Mouse (Mus musculus) frontal cortex, postnatal 14 days (tissue): ENCODE data around the gene Hivep3.

Experiments
- DNase-seq, 2 experiments: peaks; one replicate each; pipeline ENCODE4 v3.0.0; 2022; ENCODE audit warnings: low spot score in 2 of 2

Gene Hivep3

DNA sequence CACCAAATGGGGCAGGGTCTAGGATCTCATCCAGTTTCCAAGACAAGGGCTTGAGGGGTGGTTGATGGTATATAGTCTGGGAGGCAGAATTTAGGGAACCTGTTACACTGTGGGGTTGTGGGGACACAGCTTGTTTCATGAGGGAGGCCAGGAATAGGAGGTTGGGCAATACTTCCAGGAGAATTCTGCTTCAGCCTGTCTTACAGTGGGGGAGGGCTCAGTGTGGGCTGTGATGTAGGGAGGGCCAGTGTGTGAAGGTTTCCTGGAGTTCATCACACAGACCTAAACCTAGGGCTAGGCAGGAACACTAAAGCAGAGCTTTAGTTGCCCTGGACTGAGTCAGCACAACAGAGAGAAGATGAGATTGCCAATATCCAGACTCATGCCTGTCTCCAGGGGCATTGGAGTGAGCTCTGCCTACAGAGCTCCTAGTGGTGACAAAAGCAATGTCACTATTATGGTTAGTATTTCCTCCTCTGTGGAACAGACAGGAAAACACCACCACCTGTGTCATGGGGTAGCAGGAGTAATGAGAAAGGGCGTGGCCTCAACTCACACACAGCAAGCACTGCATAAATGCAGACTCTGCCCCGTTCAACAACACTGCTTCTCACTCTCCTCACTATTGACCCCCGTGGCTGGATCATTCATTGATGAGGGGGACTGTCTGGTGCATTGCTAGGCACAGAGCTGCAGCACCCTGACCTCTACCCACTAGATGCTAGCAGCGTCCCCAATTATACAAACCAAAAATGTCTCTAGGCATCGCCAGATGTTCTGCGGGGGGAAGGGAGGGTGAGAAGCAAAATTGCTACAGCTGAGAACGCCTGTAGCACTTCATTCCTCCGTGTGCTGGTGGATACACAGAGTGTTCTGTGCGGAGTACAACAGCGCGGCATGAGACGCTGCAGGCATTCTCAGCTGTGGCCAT lies 213.9 kb downstream of the Hivep3 start:
- DNase-seq: no peak

DNA sequence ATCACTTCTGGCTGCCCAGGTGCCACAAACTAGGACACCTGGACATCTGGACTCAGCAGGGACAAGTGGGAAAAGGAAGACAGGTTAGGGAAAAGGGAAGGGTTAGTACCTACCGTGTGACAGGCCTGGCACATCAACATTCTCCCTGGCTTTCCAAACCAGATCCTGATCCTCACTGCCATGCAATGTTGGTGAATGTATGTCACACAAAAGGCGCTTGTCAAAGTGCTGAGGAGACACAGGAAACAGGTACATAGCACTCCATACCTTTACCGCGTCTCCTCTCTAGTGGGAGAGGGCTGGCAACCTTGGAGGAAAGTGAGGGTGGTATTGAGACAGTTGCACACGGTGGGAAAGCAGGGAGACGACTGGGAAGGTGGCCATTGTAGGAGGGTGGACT lies 214.8 kb downstream of the Hivep3 start:
- no peak for DNase-seq

DNA sequence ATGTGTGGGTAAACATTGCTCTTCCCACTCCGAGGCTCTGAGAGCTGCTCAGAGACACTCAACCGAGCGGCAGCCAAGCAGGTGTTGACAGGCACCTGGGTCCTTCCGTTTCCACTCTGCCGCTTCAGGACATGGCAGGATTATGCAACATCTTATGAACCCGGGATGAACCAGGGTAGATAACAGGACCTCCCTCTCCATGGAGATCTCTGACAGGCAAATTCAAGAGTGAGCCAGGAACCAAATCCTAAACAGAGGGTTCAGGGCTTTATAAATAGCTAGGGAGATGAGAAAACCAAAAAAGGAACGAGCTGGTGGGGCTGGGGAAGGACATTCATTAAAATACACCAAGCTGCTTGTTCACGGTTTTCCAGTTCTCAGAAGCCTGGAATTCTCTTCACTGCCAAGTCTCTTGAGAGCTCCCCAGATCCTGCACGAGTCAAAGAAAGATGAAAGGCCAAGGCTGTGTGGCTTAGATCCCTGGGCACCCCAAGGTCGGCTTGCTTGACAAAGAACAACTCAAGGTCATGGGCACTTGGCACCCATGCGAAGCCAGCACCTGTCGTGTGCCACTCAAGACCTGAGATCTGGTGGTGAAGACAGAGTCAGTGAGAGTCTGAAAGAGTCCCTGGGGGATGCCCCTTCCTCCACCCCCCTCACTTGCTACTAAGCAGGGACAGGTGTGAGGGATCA lies 215.5 kb downstream of the Hivep3 start:
- no peak for DNase-seq

DNA sequence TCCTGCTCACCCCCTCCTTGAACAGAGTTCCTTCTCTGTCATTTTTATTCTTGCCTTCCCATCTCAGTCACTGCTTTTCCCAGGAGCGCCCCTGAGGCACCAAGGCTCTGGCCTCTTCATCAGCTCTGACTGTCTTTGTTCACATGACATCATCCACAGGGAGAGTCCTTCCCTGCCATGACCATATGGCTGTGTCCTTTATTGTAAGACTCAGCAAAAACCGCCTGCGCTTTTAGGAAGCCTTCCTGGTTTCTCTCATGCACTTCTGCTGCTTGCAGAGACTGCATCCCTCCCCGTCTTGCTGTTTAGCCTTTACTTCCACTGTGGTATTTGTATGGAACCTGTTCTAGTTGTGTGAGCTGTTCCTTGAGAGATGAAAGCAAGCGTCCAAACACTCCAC lies 216.6 kb downstream of the Hivep3 start:
- DNase-seq: no peak

DNA sequence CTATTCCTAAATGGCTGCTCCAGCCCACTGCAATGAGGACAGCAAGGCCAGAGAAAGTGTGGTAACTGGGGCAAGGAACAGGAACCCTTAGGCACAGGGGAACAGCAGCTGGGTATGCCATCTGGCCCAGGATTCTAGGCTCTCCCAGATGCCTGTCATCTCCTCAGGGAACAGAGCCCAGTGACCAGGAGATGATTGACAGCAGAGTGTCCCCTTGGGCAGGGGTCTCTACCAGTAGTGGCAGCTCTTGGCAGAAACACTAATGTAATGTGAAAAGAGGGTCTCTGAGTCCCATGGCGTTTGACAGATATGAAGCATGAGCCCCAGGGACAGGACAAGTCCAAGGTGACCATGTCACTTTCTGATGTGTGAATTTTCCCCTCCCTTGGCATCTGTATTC lies 217.5 kb downstream of the Hivep3 start:
- no peak for DNase-seq

DNA sequence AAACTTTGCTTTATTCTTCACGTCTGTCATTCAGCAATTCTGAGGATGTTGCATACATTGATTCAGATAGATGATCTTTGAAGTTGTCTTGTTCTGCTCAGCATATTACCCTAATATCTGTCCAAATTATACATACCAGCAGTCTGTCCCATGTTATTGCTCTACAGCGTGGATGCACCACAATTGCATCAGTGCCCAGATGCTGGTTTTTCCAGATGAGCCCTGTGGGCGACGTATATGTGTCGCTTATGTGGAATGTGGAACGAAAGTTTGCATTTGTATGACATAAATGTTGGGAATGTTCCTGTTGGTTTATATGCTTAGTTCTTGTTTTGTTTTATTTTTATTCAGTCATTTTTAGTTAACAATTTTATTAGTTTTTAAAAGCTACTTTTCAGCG lies 221.4 kb downstream of the Hivep3 start:
- DNase-seq: no peak

DNA sequence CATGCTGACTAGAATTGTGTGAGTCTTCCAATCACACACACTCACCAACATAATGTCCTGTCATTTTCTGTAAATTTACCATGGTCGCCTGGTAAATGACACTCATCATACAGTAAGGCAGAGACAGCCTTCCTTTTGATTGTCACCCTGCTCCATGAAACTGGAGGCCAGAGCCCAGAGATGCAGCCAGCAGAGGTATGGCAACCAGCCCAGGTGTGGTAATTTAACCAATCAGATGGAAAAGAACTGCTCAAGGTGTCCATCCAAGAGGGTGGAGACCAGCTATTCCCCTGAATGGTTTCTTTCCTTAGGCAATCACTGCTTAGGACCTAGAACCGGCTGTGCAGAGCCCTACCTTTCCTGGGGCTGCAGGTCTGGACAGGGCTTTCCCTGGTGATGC lies 224.4 kb downstream of the Hivep3 start:
- DNase-seq: no peak

DNA sequence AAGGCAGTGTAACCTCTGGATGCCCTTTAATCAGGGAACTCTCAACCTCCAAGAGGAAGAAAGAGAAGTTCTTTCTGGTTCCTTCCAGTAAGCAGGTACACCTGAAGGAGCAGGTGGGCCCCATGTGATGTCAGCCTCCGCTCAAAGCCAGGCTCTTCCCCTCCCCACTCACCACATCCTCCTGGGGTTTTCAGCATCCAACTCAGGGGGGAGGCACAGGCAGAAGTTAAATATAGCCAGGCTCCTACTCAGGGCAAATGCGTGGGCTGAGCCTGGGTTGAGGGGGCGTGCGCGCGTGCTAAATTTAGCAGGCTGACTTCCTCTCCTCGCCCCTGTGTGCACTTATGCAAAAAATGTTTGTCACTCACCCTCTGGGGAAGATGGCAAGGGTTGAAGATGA lies 225.7 kb downstream of the Hivep3 start:
- DNase-seq: no peak

DNA sequence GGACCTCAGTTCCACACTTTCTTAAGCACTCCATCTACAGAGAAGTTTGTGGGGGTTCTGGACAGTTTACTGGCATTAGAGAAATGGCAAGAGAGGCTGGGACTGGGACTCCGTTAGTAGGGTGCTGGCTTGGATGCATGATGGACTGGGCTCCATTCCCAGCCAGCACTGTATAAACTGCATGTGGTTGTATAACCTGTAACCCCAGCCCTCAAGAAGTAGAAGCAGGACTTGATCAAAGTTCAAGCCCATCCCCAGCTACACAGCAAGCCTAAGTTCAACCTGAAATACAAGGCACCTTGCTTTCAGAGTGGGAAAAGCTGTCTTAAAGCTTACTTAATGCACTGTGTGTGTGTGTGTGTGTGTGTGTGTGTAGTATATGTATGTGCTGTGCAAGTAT lies 226.3 kb downstream of the Hivep3 start:
- no peak for DNase-seq

DNA sequence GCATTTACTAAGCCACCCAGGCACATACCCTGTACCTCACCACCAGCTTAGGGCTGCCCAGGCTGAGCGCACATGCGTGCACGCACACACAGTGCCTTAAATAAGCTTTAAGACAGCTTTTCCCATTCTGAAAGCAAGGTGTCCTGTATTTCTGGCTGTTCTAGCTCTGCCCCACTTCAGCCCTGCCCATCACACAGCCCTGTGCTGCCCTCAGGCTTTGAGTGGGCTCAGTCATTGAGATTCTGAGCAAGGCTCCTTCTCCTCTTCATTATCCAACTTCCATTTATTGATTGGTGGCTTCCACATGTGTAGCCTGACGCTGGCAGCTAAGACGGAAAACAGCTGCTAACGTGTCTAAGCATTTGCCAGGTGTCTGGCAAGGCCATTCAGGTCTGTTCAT lies 226.9 kb downstream of the Hivep3 start:
- DNase-seq: no peak

DNA sequence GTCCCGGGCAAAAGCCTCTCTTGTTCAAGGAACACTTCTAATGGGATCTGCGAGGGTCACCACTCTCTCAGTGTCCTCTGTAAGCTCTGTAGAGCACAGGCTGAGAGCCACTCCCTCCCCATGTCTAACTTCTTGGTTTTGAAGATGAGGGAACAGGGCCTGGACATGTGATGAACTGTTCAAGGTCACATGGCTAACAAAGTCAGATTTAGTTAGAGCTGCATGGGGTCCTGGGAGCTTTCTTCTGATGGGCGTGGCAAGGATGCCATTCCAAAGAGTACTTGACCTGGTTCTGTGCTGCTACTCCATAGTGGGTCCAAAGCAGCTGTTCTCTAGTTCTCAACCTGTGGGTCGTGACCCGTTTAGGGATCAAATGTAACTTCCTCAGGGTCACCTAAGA lies 227.6 kb downstream of the Hivep3 start:
- no peak for DNase-seq

DNA sequence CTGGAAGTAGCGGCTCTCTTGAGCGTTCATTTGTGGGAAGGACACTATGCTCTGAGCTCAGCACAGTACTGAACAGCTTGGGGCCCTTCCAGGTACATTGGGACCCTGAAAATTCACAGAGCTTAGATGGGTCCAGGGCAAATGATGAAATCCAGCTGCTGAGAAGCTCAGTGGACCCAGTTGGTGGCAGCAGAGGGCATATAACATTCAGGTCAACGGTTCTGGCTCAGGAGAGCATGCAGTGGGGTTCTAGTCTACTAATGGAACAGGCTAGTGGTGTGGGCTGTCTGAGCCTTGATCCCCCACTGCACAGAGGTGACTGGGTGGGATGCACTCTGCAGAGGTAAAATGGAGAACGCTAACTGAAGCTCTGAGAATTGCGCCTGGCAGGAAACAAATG lies 228.5 kb downstream of the Hivep3 start:
- no peak for DNase-seq

DNA sequence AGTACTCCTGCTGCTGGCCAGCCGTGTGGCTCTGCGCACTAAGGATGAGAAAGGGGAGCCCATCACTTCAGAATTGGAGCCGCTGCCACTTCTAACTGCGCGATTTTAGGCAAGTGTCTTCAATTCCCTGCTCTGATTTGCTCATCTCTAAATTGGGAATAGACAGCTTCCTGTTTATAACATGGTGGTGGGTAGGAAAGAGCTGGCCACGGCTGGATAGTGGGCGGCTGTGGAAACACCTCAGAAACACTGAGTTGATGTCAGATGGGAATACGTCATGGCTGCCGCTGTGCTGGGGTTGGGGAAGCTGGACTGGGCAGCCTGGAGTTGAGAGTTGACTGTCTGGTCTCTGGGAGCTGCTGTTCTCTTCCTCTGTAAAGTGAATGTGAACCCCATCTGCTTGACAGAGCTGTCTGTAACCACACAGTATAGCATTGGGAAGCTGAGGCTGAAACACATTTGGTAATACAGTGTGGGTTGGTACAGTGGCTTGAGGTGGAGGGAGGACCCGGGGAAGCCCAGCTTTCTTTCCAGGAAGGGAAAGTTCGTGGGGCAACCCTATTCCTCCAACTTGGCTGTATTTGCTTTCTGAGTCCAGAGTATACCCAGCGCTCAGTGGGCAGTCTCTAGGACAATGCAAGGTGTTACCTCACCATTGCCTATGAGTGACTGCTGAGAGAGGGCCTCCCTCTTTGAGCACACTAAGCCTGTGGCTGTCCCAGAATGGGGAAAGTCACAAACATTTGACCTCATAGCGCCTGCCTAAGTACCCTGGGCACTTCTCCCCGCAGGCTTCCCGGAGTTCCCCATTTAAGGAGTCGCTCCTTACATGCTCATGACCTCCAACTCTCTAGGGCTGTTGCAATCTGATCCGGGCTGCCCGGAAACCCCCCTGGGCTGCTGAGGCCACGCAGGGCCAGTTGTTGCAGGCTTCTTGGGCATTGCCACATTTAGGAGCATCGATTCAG lies 232.8 kb downstream of the Hivep3 start:
- peak in 1 of 2 experiments; percentile 69 for DNase-seq

DNA sequence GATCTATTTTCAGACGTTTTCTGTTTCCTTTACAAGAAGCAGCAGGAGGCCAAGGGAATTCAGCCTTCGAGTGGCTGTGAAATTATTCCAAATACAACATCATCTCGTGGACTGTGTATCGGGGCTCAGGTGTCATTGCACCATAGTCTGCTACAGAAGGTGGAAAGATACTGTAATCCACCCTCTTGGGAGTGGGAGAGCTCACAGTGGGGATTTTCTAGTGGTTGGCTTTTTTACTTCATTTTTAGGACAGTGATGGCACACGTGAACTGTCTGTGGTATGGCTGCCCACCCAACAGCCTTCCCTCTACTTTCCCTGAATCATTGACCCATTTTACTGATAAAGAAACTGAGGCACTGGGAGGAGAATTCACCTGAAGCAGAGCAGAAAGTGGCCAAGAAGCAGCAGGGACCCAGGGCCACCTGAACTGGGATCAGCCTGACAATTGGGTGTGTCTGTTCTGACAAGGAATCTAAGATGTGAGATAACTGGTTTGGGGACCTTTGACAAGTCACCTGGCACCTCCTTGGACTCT lies 233.6 kb downstream of the Hivep3 start:
- DNase-seq: no peak

DNA sequence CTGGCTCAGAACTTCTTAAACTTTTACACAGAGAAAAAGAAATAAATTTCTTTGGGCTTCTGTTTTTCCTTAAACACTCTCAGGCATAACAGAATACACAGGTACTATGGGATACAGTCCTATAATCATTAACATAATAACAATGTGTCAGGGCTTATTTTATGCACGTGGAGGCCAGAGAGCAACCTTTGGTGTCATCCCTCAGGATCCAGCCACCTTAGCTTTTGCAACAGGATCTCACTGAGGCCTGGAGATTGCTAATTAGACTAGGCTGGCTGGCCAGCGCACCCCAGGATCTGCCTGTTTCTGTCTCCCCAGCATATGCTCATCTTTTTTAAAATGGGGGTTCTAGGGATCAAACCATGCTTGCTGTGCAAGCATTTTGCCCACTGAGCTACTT lies 234.1 kb downstream of the Hivep3 start:
- DNase-seq: no peak

DNA sequence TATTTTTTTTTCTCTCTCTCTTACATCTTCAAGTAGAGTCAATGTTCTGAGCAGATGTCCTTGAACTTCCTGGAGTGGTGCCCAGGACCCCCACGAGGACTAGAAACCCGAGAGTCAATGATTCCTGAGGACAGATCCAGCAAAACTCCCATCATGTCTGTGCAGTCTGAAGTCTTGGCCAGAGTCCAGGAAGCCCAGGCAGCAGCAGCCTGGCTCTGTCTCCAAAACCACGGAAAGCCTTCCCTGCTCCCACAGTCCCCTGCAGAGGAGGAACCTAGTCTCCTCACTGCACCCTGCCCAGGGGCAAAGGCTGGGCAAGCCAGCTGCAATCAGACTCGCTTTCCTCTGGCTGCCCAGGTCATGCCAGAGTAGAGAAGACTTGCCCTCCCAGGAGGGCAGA lies 234.5 kb downstream of the Hivep3 start:
- no peak for DNase-seq

DNA sequence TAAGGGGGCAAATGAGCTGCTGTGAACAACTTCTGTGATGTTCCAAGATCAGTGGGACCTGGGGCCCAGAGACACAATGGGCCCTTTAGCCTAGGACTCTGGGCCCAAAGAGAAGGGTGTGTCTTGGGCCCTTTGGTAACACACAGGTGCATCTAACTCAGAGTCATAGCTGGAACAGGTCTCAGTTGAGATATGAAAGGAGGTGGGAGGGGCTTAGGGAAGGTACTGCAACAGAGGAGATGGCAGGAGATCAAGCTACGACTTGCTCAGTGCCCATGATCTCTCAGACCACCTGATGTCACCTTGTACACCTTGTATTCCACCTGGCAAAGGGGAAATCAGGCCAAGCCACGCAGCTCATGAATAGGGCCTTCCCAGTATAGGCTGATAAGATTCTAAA lies 235.3 kb downstream of the Hivep3 start:
- DNase-seq: no peak

DNA sequence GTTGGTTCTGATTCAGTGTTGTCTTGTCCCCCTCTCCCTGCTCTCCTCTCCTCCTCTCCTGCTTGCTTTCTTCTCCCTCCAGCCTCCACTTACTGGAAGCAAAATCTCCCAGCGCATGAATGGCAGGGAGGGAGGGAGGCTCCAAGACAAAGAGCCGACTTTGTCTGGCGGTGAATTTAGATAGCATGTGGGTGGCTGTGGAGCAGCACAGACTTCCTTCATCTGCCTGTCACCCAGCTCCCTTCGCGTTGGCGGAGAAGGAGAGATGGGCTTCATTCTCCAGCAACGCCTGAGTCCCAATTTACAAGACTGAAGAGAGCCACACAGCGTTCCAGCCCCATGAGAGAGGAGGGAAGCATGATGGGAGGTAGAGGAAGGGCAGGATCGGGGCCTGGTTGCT lies 236.6 kb downstream of the Hivep3 start:
- peak; percentile 70 to 83 for DNase-seq

DNA sequence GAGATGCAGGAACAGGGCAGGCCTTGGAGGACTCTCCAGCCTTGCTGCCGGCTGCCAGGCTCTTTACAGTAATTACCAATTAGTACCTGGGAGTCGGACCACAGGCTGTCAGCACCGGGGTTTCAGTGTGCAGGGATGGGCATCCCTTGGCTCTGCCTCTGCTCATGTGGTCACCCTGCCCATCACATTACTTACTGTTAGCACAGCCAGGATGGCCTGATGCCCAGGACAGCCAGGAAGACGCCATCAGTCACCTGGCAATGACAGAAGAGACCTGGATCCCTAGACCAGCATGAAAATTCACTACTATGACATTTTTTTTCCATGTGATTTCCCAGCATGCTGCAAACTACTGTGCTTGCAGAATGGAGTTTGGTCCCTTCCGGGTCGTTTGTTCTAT lies 238.8 kb downstream of the Hivep3 start:
- DNase-seq: no peak

DNA sequence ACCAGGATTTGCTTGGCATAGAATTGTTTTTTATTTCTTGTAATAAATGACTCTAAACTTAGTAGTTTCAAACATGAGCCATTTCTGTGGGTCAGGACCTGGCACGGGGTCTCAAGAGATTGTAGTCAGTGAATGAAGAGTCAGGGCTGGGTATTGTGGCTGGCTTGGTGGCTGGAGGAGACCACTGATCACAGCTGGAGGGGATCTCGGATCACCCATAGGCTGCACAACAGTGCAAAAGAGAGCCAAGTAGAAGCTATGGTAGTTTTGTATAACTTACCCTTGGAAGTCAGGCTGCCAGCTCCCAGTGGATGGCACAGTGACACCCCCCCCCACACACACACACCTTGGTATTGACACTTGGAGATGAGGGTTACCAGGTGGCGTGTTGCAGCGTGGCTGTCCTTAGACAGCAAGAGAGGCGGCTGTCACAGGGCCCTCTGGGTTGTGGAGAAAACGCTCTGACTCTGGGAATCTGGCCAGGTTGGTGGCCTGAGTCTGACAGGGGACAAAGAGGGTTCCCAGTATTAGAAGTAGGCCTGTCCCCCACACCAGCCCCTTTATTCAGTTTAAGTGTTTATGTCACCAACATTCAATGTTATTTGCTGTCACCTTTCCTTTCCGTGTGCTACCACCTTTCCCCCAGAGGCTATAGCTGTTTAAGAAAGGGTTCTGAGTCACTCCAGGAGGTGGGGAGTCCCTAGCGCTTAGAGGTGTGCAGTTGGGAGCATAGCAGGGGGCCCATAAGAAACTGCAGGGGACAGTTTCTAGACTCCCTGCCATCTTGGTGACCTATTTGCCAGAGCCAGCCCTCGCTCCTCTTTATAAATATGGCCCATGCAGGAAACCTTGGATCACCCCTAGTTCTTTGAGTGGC lies 240.4 kb downstream of the Hivep3 start:
- DNase-seq: no peak

DNA sequence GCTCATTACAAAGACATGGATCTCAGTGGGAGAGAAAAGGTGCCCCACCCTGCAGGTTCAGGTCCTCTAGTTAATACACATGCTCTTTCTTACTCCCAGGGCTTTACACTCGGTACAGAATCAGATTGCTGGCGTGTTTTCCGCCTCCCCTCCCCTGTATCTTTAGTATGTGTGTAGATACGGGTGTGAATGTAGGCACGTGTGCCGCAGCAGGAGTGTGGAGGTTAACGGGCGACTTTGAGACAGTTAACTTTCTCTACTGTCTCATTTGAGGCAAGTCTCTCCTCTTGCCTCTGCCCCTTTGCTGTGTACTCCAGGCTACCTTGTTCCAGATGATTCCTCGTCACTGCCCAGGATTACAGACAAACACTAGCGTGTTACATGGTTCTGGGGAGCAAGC lies 241.7 kb downstream of the Hivep3 start:
- DNase-seq: no peak
